Mouse (Mus musculus) brain, embryonic 14.5 days (tissue): ENCODE data around the gene Cenps.

Experiments
- CTCF ChIP-seq: fragments of 200-500 bp; IDR thresholded peaks from 2 replicates; pipeline ENCODE4 v1.5.1; 2012; ENCODE audit warnings: inconsistent platforms, mild to moderate bottlenecking, moderate library complexity, borderline replicate concordance; ENCODE audit not compliant: insufficient read depth, insufficient read length; ENCODE audit errors: extremely low read depth
- POLR2A ChIP-seq: fragments of 200-500 bp; IDR thresholded peaks from 2 replicates; pipeline ENCODE4 v1.6.1; 2012; ENCODE audit warnings: mild to moderate bottlenecking, inconsistent platforms, borderline replicate concordance; ENCODE audit not compliant: poor library complexity, insufficient read depth, insufficient read length, severe bottlenecking; ENCODE audit errors: extremely low read depth

GRCm38 (mm10) chr4:149179160-149179559 is 41.7 kb upstream of the Cenps start:
- TF ChIP-seq POLR2A (no peak), CTCF (no peak)
